Mouse (Mus musculus): Measurements from ENCODE around the gene Atp2c2. TPM values are rescaled to one million over a fixed set of nuclear protein-coding genes. Genes with fewer than 3 reads are reported as not detected.
A peak's percentile ranks its signal among the peaks of the same experiment; 100 is the strongest.

Gene Atp2c2
- total and polyA plus RNA-seq, 3 experiments = 0.07 to 0.59 TPM; not detected in 1

- H3K27me3 ChIP-seq (ENCODE audit: control insufficient read depth, insufficient read depth, low read length) = no peaks in the 10 kb centered on the region
- H3K4me1 ChIP-seq (ENCODE audit: control insufficient read depth, insufficient read depth, low read length) = peaks cover 2% of the 10 kb centered on the region
- WGBS = 22% methylated on average over 14 of the region's 14 CpGs
- no peaks in the 10 kb centered on the region for H3K79me2 ChIP-seq (replicated peaks; ENCODE audit: control insufficient read depth, insufficient read depth, low read length)
- no peak overlapping the region for H3K9ac ChIP-seq (ENCODE audit: low read depth, low read length)
- H3K4me3 ChIP-seq = no peak overlapping the region; the same call in 1 of the 2 replicates
- peak; percentile 77 to 84 for DNase-seq
- H3K36me3 ChIP-seq (ENCODE audit: control insufficient read depth, insufficient read depth, low read length) = no peaks in the 10 kb centered on the region
- intact Hi-C loops (cut with DNase I) = loop anchor here (1.0 kb wide), 2 partner anchors 80 to 93 kb away; no protein-coding TSS in a partner anchor
- H3K27ac ChIP-seq = no peak overlapping the region; the same call in 1 of the 2 replicates
- no peak for TF ChIP-seq POLR2A (IDR thresholded peaks at IDR 0.05; ENCODE audit: insufficient read depth, low read depth, low read length)
- TF ChIP-seq CTCF (IDR thresholded peaks at IDR 0.05) = peak; percentile 95
- peak; percentile 86; the same call in 1 of the 2 replicates for TF ChIP-seq EP300 (IDR thresholded peaks at IDR 0.05; ENCODE audit: insufficient read depth, low read depth, low read length)
Observed at GRCm38 (mm10) chr8:119779013-119779737, 79.4 kb downstream of the Atp2c2 start.

GRCm38 (mm10) chr8:119780402-119781049 lies 80.7 kb downstream of the Atp2c2 start:
- 79% methylated on average over 9 of the region's 9 CpGs for whole genome bisulfite sequencing
- Histone ChIP-seq H3K9ac (ENCODE audit: low read depth, low read length) (no peak overlapping the region), H3K27ac (no peak overlapping the region), H3K27me3 (ENCODE audit: control insufficient read depth, insufficient read depth, low read length) (no peaks in the 10 kb centered on the region), H3K79me2 (replicated peaks; ENCODE audit: control insufficient read depth, insufficient read depth, low read length) (no peaks in the 10 kb centered on the region), H3K36me3 (ENCODE audit: control insufficient read depth, insufficient read depth, low read length) (no peaks in the 10 kb centered on the region), H3K4me3 (no peak overlapping the region), H3K4me1 (ENCODE audit: control insufficient read depth, insufficient read depth, low read length) (peaks cover 2% of the 10 kb centered on the region)
- intact Hi-C loops (cut with DNase I) = no loop called here
- TF ChIP-seq CTCF (IDR thresholded peaks at IDR 0.05) = no peak
- no peak for TF ChIP-seq POLR2A (IDR thresholded peaks at IDR 0.05; ENCODE audit: insufficient read depth, low read depth, low read length)
- TF ChIP-seq EP300 (IDR thresholded peaks at IDR 0.05; ENCODE audit: insufficient read depth, low read depth, low read length) = no peak
- DNase-seq = no peak

- no peaks in the 10 kb centered on the region for H3K27me3 ChIP-seq (ENCODE audit: control insufficient read depth, insufficient read depth, low read length)
- 68% methylated on average over 4 of the region's 4 CpGs for WGBS
- peak in 1 of 2 experiments; percentile 8 for DNase-seq
Observed at GRCm38 (mm10) chr8:119781086-119781840, 81.5 kb downstream of the Atp2c2 start.

GRCm38 (mm10) chr8:119782715-119783114 lies 82.9 kb downstream of the Atp2c2 start:
- H3K79me2 ChIP-seq (replicated peaks; ENCODE audit: control insufficient read depth, insufficient read depth, low read length) = no peaks in the 10 kb centered on the region
- H3K36me3 ChIP-seq (ENCODE audit: control insufficient read depth, insufficient read depth, low read length) = no peaks in the 10 kb centered on the region
- H3K4me1 ChIP-seq (ENCODE audit: control insufficient read depth, insufficient read depth, low read length) = no peaks in the 10 kb centered on the region; the same call in 1 of the 2 replicates
- TF ChIP-seq POLR2A (IDR thresholded peaks at IDR 0.05; ENCODE audit: insufficient read depth, low read depth, low read length) (no peak), EP300 (IDR thresholded peaks at IDR 0.05; ENCODE audit: insufficient read depth, low read depth, low read length) (0 out of 2 replicates have a peak, but pooled peaks have one; percentile 63)
- 3% methylated on average over 5 of the region's 5 CpGs for WGBS
- no peak overlapping the region for H3K9ac ChIP-seq (ENCODE audit: low read depth, low read length)
- no peaks in the 10 kb centered on the region for H3K27me3 ChIP-seq (ENCODE audit: control insufficient read depth, insufficient read depth, low read length)
- DNase-seq = peak; percentile 78 to 81
- intact Hi-C loops (cut with DNase I) = loop anchor here (1.0 kb wide), 2 partner anchors 61 to 145 kb away; no protein-coding TSS in a partner anchor
- H3K27ac ChIP-seq = no peak overlapping the region
- no peak overlapping the region for H3K4me3 ChIP-seq

More at GRCm38 (mm10) chr8:119781086-119781840, 81.5 kb downstream of the Atp2c2 start:
- TF ChIP-seq CTCF (IDR thresholded peaks at IDR 0.05) = no peak
- TF ChIP-seq EP300 (IDR thresholded peaks at IDR 0.05; ENCODE audit: insufficient read depth, low read depth, low read length) = no peak
- TF ChIP-seq POLR2A (IDR thresholded peaks at IDR 0.05; ENCODE audit: insufficient read depth, low read depth, low read length) = no peak
- intact Hi-C loops (cut with DNase I) = no loop called here
- no peak overlapping the region for H3K27ac ChIP-seq
- H3K4me3 ChIP-seq = no peak overlapping the region
- no peaks in the 10 kb centered on the region for H3K36me3 ChIP-seq (ENCODE audit: control insufficient read depth, insufficient read depth, low read length)
- peaks cover 2% of the 10 kb centered on the region for H3K4me1 ChIP-seq (ENCODE audit: control insufficient read depth, insufficient read depth, low read length)
- no peak overlapping the region for H3K9ac ChIP-seq (ENCODE audit: low read depth, low read length)
- no peaks in the 10 kb centered on the region for H3K79me2 ChIP-seq (replicated peaks; ENCODE audit: control insufficient read depth, insufficient read depth, low read length)

- TF ChIP-seq EP300 (IDR thresholded peaks at IDR 0.05; ENCODE audit: insufficient read depth, low read depth, low read length) = no peak
- no peak for TF ChIP-seq CTCF (IDR thresholded peaks at IDR 0.05)
- no peak for TF ChIP-seq POLR2A (IDR thresholded peaks at IDR 0.05; ENCODE audit: insufficient read depth, low read depth, low read length)
- no peaks in the 10 kb centered on the region for H3K36me3 ChIP-seq (ENCODE audit: control insufficient read depth, insufficient read depth, low read length)
- H3K9ac ChIP-seq (ENCODE audit: low read depth, low read length) = no peak overlapping the region
- whole genome bisulfite sequencing = 85% methylated on average over 6 of the region's 6 CpGs
- H3K79me2 ChIP-seq (replicated peaks; ENCODE audit: control insufficient read depth, insufficient read depth, low read length) = no peaks in the 10 kb centered on the region
- no peak for DNase-seq
- no peaks in the 10 kb centered on the region for H3K27me3 ChIP-seq (ENCODE audit: control insufficient read depth, insufficient read depth, low read length)
- H3K4me3 ChIP-seq = no peak overlapping the region
- H3K27ac ChIP-seq = no peak overlapping the region
- H3K4me1 ChIP-seq (ENCODE audit: control insufficient read depth, insufficient read depth, low read length) = no peaks in the 10 kb centered on the region; the same call in 1 of the 2 replicates
- intact Hi-C loops (cut with DNase I) = no loop called here
Observed at GRCm38 (mm10) chr8:119783579-119783978, 83.8 kb downstream of the Atp2c2 start.

Data from heart, adult 2 months (tissue).